ENCODE assay signal across 26 mouse cellular contexts in genomic region chr1:185534129-185534528, GRCm38 (mm10).
DNase-seq lines count a peak whose midpoint lies in the region; ATAC-seq and TF ChIP-seq lines count a peak whose summit lies in the region.
"Had no signal": no experiment of that assay in that cellular context is flagged by ENCODE, and none has a peak within 500 bp of the region (broad histone marks: within the 10 kb centered on the region; RNA-seq: fewer than 3 reads in every experiment).

No protein-coding gene starts in this region.

- peak; percentile 59; the same call in 1 of the 2 replicates for ATAC-seq in kidney, embryonic 16.5 days (ENCODE audit: low FRiP score, low TSS enrichment)
- ATAC-seq in embryonic facial prominence, embryonic 13.5 days (ENCODE audit: insufficient number of reproducible peaks, insufficient read depth, low FRiP score, low TSS enrichment, low read depth) = no peak
- ATAC-seq in limb, embryonic 12.5 days (ENCODE audit: insufficient number of reproducible peaks, insufficient read depth, low FRiP score, low TSS enrichment, low read depth) = peak; percentile 27; the same call in 1 of the 2 replicates
- ATAC-seq: CD4-positive, CD25-positive, alpha-beta regulatory T cell, adult 4 months; forebrain, embryonic 14.5 days; forebrain, postnatal 0 days; hindbrain, postnatal 0 days; inflammation-experienced regulatory T-cells, adult 6 months; Patski had no signal

- H3K4me3 ChIP-seq in kidney, embryonic 16.5 days (ENCODE audit: low read length) = no peak overlapping the region
- no peak overlapping the region for H3K4me3 ChIP-seq in ES-E14 (ENCODE audit: insufficient read depth in 1 of 2, low read depth in 1 of 2, low read length in 2 of 2, poor library complexity in 1 of 2, severe bottlenecking in 1 of 2)
- no peak overlapping the region for H3K4me3 ChIP-seq in embryonic facial prominence, embryonic 13.5 days
- H3K4me3 ChIP-seq in limb, embryonic 12.5 days (replicated peaks) = no peak overlapping the region
- H3K4me3 ChIP-seq: gastrocnemius, adult 2 months; heart, adult 2 months; heart, embryonic 10.5 days; heart, embryonic 13.5 days had no signal

- no peaks in the 10 kb centered on the region for H3K4me1 ChIP-seq in kidney, embryonic 16.5 days (ENCODE audit: insufficient read depth, low read length)
- peaks cover 3 to 10% of the 10 kb centered on the region in 2 experiments; a peak in 3 of 4 replicates for H3K4me1 ChIP-seq in ES-E14 (ENCODE audit: control insufficient read depth in 2 of 2, insufficient read depth in 2 of 2, low read length in 2 of 2, poor library complexity in 1 of 2)
- H3K4me1 ChIP-seq in embryonic facial prominence, embryonic 13.5 days = peaks cover 4% of the 10 kb centered on the region
- no peaks in the 10 kb centered on the region for H3K4me1 ChIP-seq in limb, embryonic 12.5 days (replicated peaks)

- no peak overlapping the region for H3K4me2 ChIP-seq in kidney, embryonic 16.5 days (replicated peaks; ENCODE audit: low read depth, low read length)
- H3K4me2 ChIP-seq in embryonic facial prominence, embryonic 13.5 days = no peak overlapping the region
- no peak overlapping the region for H3K4me2 ChIP-seq in limb, embryonic 12.5 days
- H3K4me2 ChIP-seq: heart, embryonic 13.5 days; hindbrain, embryonic 14.5 days had no signal

- H3K9ac ChIP-seq in kidney, embryonic 16.5 days (replicated peaks; ENCODE audit: low read length) = no peak overlapping the region
- no peak overlapping the region for H3K9ac ChIP-seq in ES-E14 (ENCODE audit: insufficient read depth, low read depth, low read length, poor library complexity, severe bottlenecking)
- H3K9ac ChIP-seq in embryonic facial prominence, embryonic 13.5 days = no peak overlapping the region
- no peak overlapping the region for H3K9ac ChIP-seq in limb, embryonic 12.5 days (replicated peaks)
- H3K9ac ChIP-seq: forebrain, postnatal 0 days; heart, embryonic 13.5 days; hindbrain, embryonic 14.5 days had no signal

- H3K27me3 ChIP-seq in kidney, embryonic 16.5 days (ENCODE audit: insufficient read depth, low read length) = no peaks in the 10 kb centered on the region
- H3K27me3 ChIP-seq in embryonic facial prominence, embryonic 13.5 days = no peaks in the 10 kb centered on the region
- H3K27me3 ChIP-seq in limb, embryonic 12.5 days = no peaks in the 10 kb centered on the region
- H3K27me3 ChIP-seq: heart, embryonic 13.5 days; Patski had no signal

- no peaks in the 10 kb centered on the region for H3K36me3 ChIP-seq in kidney, embryonic 16.5 days (ENCODE audit: insufficient read depth, low read length)
- no peaks in the 10 kb centered on the region for H3K36me3 ChIP-seq in ES-E14 (ENCODE audit: control insufficient read depth, insufficient read depth, low read length, poor library complexity, severe bottlenecking)
- H3K36me3 ChIP-seq in embryonic facial prominence, embryonic 13.5 days = no peaks in the 10 kb centered on the region
- H3K36me3 ChIP-seq in limb, embryonic 12.5 days = no peaks in the 10 kb centered on the region
- H3K36me3 ChIP-seq: heart, embryonic 10.5 days; heart, embryonic 13.5 days had no signal

- H3K27ac ChIP-seq in kidney, embryonic 16.5 days (ENCODE audit: low read length) = no peak overlapping the region
- H3K27ac ChIP-seq in ES-E14 (ENCODE audit: insufficient read depth, low read depth, low read length, poor library complexity, severe bottlenecking) = peak overlapping the region; percentile 40; the same call in 1 of the 2 replicates
- H3K27ac ChIP-seq in embryonic facial prominence, embryonic 13.5 days = peak overlapping the region; percentile 41; the same call in 1 of the 2 replicates
- H3K27ac ChIP-seq in limb, embryonic 12.5 days = peak overlapping the region; percentile 66
- H3K27ac ChIP-seq: gastrocnemius, adult 2 months; heart, adult 2 months; heart, embryonic 10.5 days; heart, embryonic 13.5 days; hindbrain, embryonic 14.5 days; hindbrain, postnatal 0 days had no signal

- WGBS in kidney, embryonic 16.5 days = 52% methylated on average over 1 of the region's 1 CpGs
- 67% methylated on average over 1 of the region's 1 CpGs for WGBS in embryonic facial prominence, embryonic 13.5 days
- 85% methylated on average over 1 of the region's 1 CpGs for WGBS in limb, embryonic 12.5 days

- in situ Hi-C loops in ES-E14 (cut with MboI; ENCODE audit: low sequenced_read_pairs in 2 of 2, unreplicated experiment in 2 of 2) = loop anchor here in 1 of 2 experiments (25.0 kb wide), 1 partner anchor 1178 kb away; the partner anchor contains the start of gene Tgfb2

- no peaks in the 10 kb centered on the region for H3K9me3 ChIP-seq in kidney, embryonic 16.5 days (ENCODE audit: low read length)
- H3K9me3 ChIP-seq in ES-E14 (ENCODE audit: control insufficient read depth, insufficient read depth, low read depth, low read length) = no peaks in the 10 kb centered on the region
- no peaks in the 10 kb centered on the region for H3K9me3 ChIP-seq in embryonic facial prominence, embryonic 13.5 days
- no peaks in the 10 kb centered on the region for H3K9me3 ChIP-seq in limb, embryonic 12.5 days
- H3K9me3 ChIP-seq: heart, embryonic 10.5 days; heart, embryonic 13.5 days had no signal

- DNase-seq in kidney, adult 11 months = no peak
- DNase-seq in ES-E14 (ENCODE audit: low read depth, low spot score) = no peak
- no peak for DNase-seq in ovary, postnatal 10 days (ENCODE audit: low spot score)
- DNase-seq in Muller cell, postnatal 12 days (ENCODE audit: inconsistent ontology term) = no peak
- DNase-seq: adrenal gland, postnatal 10 days; adrenal gland, postnatal 36 days; cerebellum, adult 18-20 months; cerebellum, adult 9-10 months; cerebellum, postnatal 14 days; forebrain, postnatal 0 days; gastrocnemius, adult 2 months; gastrocnemius, postnatal 25 days; heart, adult 2 months; heart, postnatal 14 days; heart, postnatal 4 days had no signal

TF ChIP-seq in ES-E14, 5 proteins besides CTCF, POLR2A, EP300 and RAD21:
- no peak for TF ChIP-seq HCFC1 (IDR thresholded peaks at IDR 0.05; ENCODE audit: borderline replicate concordance, insufficient read depth, low read length)
- no peak for TF ChIP-seq CHD2 (IDR thresholded peaks at IDR 0.05; ENCODE audit: low read depth, low read length)
- TF ChIP-seq ZC3H11A (IDR thresholded peaks at IDR 0.05; ENCODE audit: borderline replicate concordance, low read depth, low read length) = no peak
- TF ChIP-seq MAFK (IDR thresholded peaks at IDR 0.05; ENCODE audit: insufficient read depth, low read depth, low read length) = no peak
- TF ChIP-seq ZNF384 (IDR thresholded peaks at IDR 0.05; ENCODE audit: low read depth, low read length) = no peak
